ENCODE assay signal across 8 mouse cellular contexts in genomic region chr13:68582517-68582780, GRCm38 (mm10). TPM values are rescaled to one million over a fixed set of nuclear protein-coding genes. Genes with fewer than 3 reads are reported as not detected.
DNase-seq lines count a peak whose midpoint lies in the region; ATAC-seq and TF ChIP-seq lines count a peak whose summit lies in the region.

No protein-coding gene starts in this region.

- H3K27ac ChIP-seq in thymus, adult 2 months (ENCODE audit: control insufficient read depth, insufficient read depth, low read length) = peak overlapping the region; percentile 5; the same call in 1 of the 2 replicates
- peak overlapping the region; percentile 77 for H3K27ac ChIP-seq in limb, embryonic 12.5 days

- H3K9ac ChIP-seq in limb, embryonic 12.5 days (replicated peaks) = peak overlapping the region; percentile 79

- H3K4me2 ChIP-seq in limb, embryonic 12.5 days = peak overlapping the region; percentile 87

- H3K36me3 ChIP-seq in thymus, adult 2 months (ENCODE audit: control insufficient read depth, insufficient read depth, low read length) = peaks cover 11% of the 10 kb centered on the region
- peaks cover 56% of the 10 kb centered on the region for H3K36me3 ChIP-seq in limb, embryonic 12.5 days
- no peaks in the 10 kb centered on the region for H3K36me3 ChIP-seq in splenic B cell, adult 2 months (ENCODE audit: control insufficient read depth, insufficient read depth, low read length, poor library complexity, severe bottlenecking)

- 0% methylated on average over 11 of the region's 11 CpGs for whole genome bisulfite sequencing in thymus, adult 2 months
- WGBS in limb, embryonic 12.5 days = under 1% methylated on average over 11 of the region's 11 CpGs

- H3K27me3 ChIP-seq in thymus, adult 2 months (ENCODE audit: control insufficient read depth, insufficient read depth, low read length) = no peaks in the 10 kb centered on the region
- no peaks in the 10 kb centered on the region for H3K27me3 ChIP-seq in limb, embryonic 12.5 days
- no peaks in the 10 kb centered on the region for H3K27me3 ChIP-seq in splenic B cell, adult 2 months (ENCODE audit: control insufficient read depth, insufficient read depth, low read length, poor library complexity, severe bottlenecking)

- DNase-seq in embryo, embryonic 10 days (ENCODE audit: low spot score) = peak; percentile 25
- no peak for DNase-seq in embryo, embryonic 11 days
- no peak for DNase-seq in thymus, adult 2 months
- no peak for DNase-seq in thymus, postnatal 14 days
- peak; percentile 29 for DNase-seq in splenic B cell, adult 2 months (ENCODE audit: low read depth, low spot score)
- DNase-seq in right cerebral cortex, postnatal 10 days (ENCODE audit: low spot score in 2 of 2) = no peak

- peak overlapping the region; percentile 71 for H3K4me3 ChIP-seq in thymus, adult 2 months (ENCODE audit: control insufficient read depth, insufficient read depth, low read length)
- peak overlapping the region; percentile 77 for H3K4me3 ChIP-seq in limb, embryonic 12.5 days (replicated peaks)

- no peak for TF ChIP-seq POLR2A in thymus, adult 2 months (IDR thresholded peaks at IDR 0.05; ENCODE audit: control insufficient read depth, extremely low read depth, insufficient read depth, low read length, poor library complexity)

- ATAC-seq in limb, embryonic 12.5 days (ENCODE audit: insufficient number of reproducible peaks, insufficient read depth, low FRiP score, low TSS enrichment, low read depth) = no peak; the same call in 1 of the 2 replicates
- no peak for ATAC-seq in activated CD4-positive, CD25-positive, alpha-beta regulatory T cell, adult 4 months

- TF ChIP-seq CTCF in thymus, adult 2 months (IDR thresholded peaks at IDR 0.05; ENCODE audit: borderline replicate concordance, control insufficient read depth, extremely low read depth, insufficient read depth, low read length, poor library complexity) = no peak

- no peaks in the 10 kb centered on the region; the same call in 1 of the 2 replicates for H3K4me1 ChIP-seq in thymus, adult 2 months (replicated peaks; ENCODE audit: control insufficient read depth, insufficient read depth, low read length)
- peaks cover 14% of the 10 kb centered on the region for H3K4me1 ChIP-seq in limb, embryonic 12.5 days (replicated peaks)

- H3K9me3 ChIP-seq in limb, embryonic 12.5 days = no peaks in the 10 kb centered on the region

RNA-seq across cellular contexts. Expression of gene Fastkd3, which starts 0.4 kb away (rescaled TPM):
- polyA plus RNA-seq in thymus, adult 2 months (2012; rRNA removed) = 26.7 and 31.5 TPM in 2 replicates
- 44.5 TPM in 2 replicates for polyA plus RNA-seq in limb, embryonic 12.5 days (2016; fragmentation: Nextera tagmentation; extraction: Ambion mirVana)
- polyA plus RNA-seq in activated CD4-positive, CD25-positive, alpha-beta regulatory T cell, adult 4 months (2017; shearing (Covaris generic)) = 10 to 100 TPM; 29.7 to 33.1 TPM

RNA-seq across cellular contexts. Expression of gene Mtrr, which starts 0.5 kb away (rescaled TPM):
- 13.0 and 15.3 TPM in 2 replicates for polyA plus RNA-seq in thymus, adult 2 months (2012; rRNA removed)
- polyA plus RNA-seq in limb, embryonic 12.5 days (2016; fragmentation: Nextera tagmentation; extraction: Ambion mirVana) = 20.9 and 22.7 TPM in 2 replicates
- polyA plus RNA-seq in activated CD4-positive, CD25-positive, alpha-beta regulatory T cell, adult 4 months (2017; shearing (Covaris generic)) = 10 to 100 TPM; 15.7 to 19.3 TPM

RNA-seq across cellular contexts. Expression of gene 1700001L19Rik, which starts 14.8 kb away (rescaled TPM):
- 0.05 and 0.11 TPM in 2 replicates for polyA plus RNA-seq in thymus, adult 2 months (2012; rRNA removed)
- 0.29 and 0.69 TPM in 2 replicates for polyA plus RNA-seq in limb, embryonic 12.5 days (2016; fragmentation: Nextera tagmentation; extraction: Ambion mirVana)
- not detected for polyA plus RNA-seq in activated CD4-positive, CD25-positive, alpha-beta regulatory T cell, adult 4 months (2017; shearing (Covaris generic))

Comparison
In these comparisons a context has a peak if more than half of its experiments do, and no peak if none do; other contexts are left out.
1. DNase-seq: peak in embryo, embryonic 10 days (single experiment) and splenic B cell, adult 2 months (single experiment); none in embryo, embryonic 11 days (single experiment), thymus, adult 2 months (single experiment), thymus, postnatal 14 days (single experiment) and right cerebral cortex, postnatal 10 days (0 of 2).